Mouse (Mus musculus) duodenum, adult 2 months (tissue): Measurements from ENCODE around the gene Pigw. TPM values are rescaled to one million over a fixed set of nuclear protein-coding genes. Genes with fewer than 3 reads are reported as not detected.

Experiments used
- polyA plus RNA-seq: library from polyadenylated mRNA; depleted of rRNA; stranded (reverse); fragments of >200 nt; gene quantifications from 2 replicates; pipeline ENCODE4 v1.2.3, GENCODE M21; 2012; ENCODE audit warnings: low replicate concordance; rRNA removed

Gene Pigw
- 0.64 and 0.89 TPM in 2 replicates for polyA plus RNA-seq

GRCm38 (mm10) chr11:84879772-84880464, at the start of gene Pigw, which contains the start of gene Myo19:
TSS of gene Pigw (minus strand) at chr11:84880285.
TSS of gene Myo19 (plus strand) at chr11:84880148.

DNA sequence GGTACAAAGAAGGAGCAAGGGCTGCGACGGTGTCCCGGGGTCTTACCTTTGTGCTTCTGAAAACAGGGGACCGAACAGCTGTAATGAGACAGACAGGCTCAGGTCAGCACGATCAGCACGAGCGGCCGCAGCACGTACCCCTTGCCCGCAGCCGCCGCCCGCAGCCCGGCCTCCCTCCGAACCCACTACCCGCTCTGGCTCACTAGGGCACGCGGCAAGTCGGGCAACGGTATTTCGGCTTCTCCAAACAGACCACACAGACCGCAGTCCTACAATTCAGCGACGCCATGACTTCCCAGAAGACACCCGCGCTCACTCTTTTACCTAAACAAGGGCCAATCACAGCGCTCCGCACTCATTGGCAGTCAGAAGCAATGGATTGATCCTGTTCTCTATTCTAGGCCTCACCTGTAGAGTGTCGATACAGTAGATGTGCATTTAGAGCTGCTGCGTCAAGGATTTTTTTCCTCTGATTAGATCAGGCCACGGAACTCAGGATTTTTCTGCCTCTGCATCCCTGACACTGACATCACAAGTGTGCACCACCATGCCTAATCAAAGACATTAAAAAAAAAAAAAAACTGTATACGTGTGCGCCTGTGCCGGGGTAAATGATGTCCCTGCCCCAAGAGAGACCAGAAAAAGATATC, 36.1 kb upstream of the Pigw start, which contains the start of gene Znhit3:
TSS of gene Znhit3 (minus strand) at position 314 of the 650 bp plus-strand sequence.

GRCm38 (mm10) chr11:84870337-84871043, 9.6 kb downstream of the Pigw start, which contains the start of gene Ggnbp2:
TSS of gene Ggnbp2 (minus strand) at chr11:84870817.

DNA sequence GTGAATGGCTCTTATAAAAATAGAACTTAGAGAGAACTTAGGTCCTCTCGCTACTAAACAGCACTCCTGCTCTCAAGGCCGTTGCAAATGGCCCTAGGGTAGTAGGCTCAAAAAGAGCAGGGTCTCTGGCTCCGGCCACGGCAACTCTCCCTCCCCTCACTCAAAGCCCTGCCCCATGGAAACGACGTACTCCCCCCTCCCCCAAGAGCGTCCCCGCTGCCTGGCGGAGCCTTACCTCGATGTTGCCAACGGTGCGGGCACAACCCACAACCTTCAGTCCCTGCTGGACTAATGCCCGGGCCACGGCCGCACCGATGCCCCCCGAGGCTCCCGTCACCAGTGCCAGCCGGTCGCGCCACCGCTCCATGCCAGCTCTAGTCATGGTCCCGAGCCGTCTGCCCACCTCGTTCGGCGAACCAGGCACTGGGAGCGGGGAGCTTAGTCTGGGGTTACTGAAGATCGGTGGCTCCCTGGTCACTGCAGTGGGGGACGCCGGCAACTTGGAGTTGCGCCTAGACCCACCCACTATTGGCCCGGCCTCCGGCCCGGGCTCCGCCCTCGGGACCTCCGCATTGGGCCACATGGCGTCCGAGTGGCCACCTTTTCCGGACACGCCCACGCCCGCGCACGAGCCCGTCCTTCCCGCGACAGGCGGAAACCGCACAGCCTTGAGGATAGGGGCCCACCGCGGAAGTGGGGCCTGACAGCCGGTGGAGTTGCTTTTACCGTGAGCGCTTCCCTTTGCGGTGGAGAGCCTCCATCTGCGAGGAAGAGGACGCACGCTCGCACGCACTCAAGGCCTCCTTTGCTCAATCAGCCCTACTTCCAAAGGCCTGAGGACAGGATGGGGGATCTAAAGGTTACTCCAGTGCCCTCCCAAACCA, 51.3 kb downstream of the Pigw start, which contains the start of gene Dhrs11:
TSS of gene Dhrs11 (minus strand) at position 479 of the 884 bp plus-strand sequence.

Other genes starting within 250 kb of the Pigw start
- gene Mrm1, start 60.8 kb downstream of the Pigw start, polyA plus RNA-seq, result 9.5 and 14.0 TPM in 2 replicates
- gene Dhrs11, start 51.3 kb downstream of the Pigw start, polyA plus RNA-seq, result 406 and 728 TPM in 2 replicates
- gene Ggnbp2, start 9.5 kb downstream of the Pigw start, polyA plus RNA-seq, result 5.5 and 13.4 TPM in 2 replicates
- gene Myo19, start 137 bp downstream of the Pigw start, polyA plus RNA-seq, result 8.7 and 17.0 TPM in 2 replicates
- gene Znhit3, start 36.1 kb upstream of the Pigw start, polyA plus RNA-seq, result 2.6 and 4.2 TPM in 2 replicates
- gene Car4, start 77.5 kb upstream of the Pigw start, polyA plus RNA-seq, result 14.0 and 57.7 TPM in 2 replicates